Mouse (Mus musculus): ENCODE measurements around the gene Arhgap24. TPM values are rescaled to one million over a fixed set of nuclear protein-coding genes. Genes with fewer than 3 reads are reported as not detected.

Arhgap24 gene
- polyA plus RNA-seq, 1 experiment from 2014 or later, result 8.3 TPM

- peaks cover 27% of the 10 kb centered on the region for H3K4me1 ChIP-seq (replicated peaks)
- no peak overlapping the region for H3K27ac ChIP-seq (replicated peaks)
- H3K36me3 ChIP-seq, result no peaks in the 10 kb centered on the region
- no peak overlapping the region for H3K4me2 ChIP-seq
- H3K9me3 ChIP-seq, result no peaks in the 10 kb centered on the region
- H3K9ac ChIP-seq, result no peak overlapping the region
- H3K27me3 ChIP-seq, result no peaks in the 10 kb centered on the region
- 18% methylated on average over 4 of the region's 4 CpGs for WGBS
- H3K4me3 ChIP-seq, result no peak overlapping the region
- ATAC-seq (ENCODE audit: low read depth), result no peak
Observed at GRCm38 (mm10) chr5:102791273-102791672, 310.1 kb downstream of the Arhgap24 start.

GRCm38 (mm10) chr5:102793536-102793935 is 312.3 kb downstream of the Arhgap24 start:
- Histone ChIP-seq H3K27ac (replicated peaks) (no peak overlapping the region), H3K9me3 (no peaks in the 10 kb centered on the region), H3K36me3 (no peaks in the 10 kb centered on the region), H3K4me1 (replicated peaks) (peaks cover 27% of the 10 kb centered on the region), H3K27me3 (no peaks in the 10 kb centered on the region), H3K4me2 (no peak overlapping the region), H3K4me3 (no peak overlapping the region), H3K9ac (no peak overlapping the region)
- 87% methylated on average over 11 of the region's 11 CpGs for WGBS
- no peak for ATAC-seq (ENCODE audit: low read depth)

GRCm38 (mm10) chr5:102801469-102801868 is 320.3 kb downstream of the Arhgap24 start:
- H3K27me3 ChIP-seq, result no peaks in the 10 kb centered on the region
- no peaks in the 10 kb centered on the region for H3K36me3 ChIP-seq
- no peak overlapping the region for H3K9ac ChIP-seq
- no peak overlapping the region for H3K27ac ChIP-seq (replicated peaks)
- WGBS, result 83% methylated on average over 3 of the region's 3 CpGs
- H3K9me3 ChIP-seq, result no peaks in the 10 kb centered on the region
- peaks cover 6% of the 10 kb centered on the region; the same call in 1 of the 2 replicates for H3K4me1 ChIP-seq (replicated peaks)
- H3K4me3 ChIP-seq, result no peak overlapping the region
- no peak overlapping the region for H3K4me2 ChIP-seq
- ATAC-seq (ENCODE audit: low read depth), result no peak

GRCm38 (mm10) chr5:102802833-102803232 is 321.6 kb downstream of the Arhgap24 start:
- Histone ChIP-seq H3K9me3 (no peaks in the 10 kb centered on the region), H3K9ac (no peak overlapping the region), H3K4me2 (no peak overlapping the region), H3K4me1 (replicated peaks) (peaks cover 6% of the 10 kb centered on the region; the same call in 1 of the 2 replicates), H3K27ac (replicated peaks) (no peak overlapping the region), H3K4me3 (no peak overlapping the region), H3K36me3 (no peaks in the 10 kb centered on the region), H3K27me3 (no peaks in the 10 kb centered on the region)
- no peak for ATAC-seq (ENCODE audit: low read depth)
- 81% methylated on average over 6 of the region's 6 CpGs for WGBS

GRCm38 (mm10) chr5:102803675-102804074 is 322.5 kb downstream of the Arhgap24 start:
- no peaks in the 10 kb centered on the region for H3K27me3 ChIP-seq
- H3K4me3 ChIP-seq, result no peak overlapping the region
- no peak overlapping the region for H3K4me2 ChIP-seq
- 22% methylated on average over 4 of the region's 4 CpGs for WGBS
- no peak for ATAC-seq (ENCODE audit: low read depth)
- no peak overlapping the region for H3K9ac ChIP-seq
- H3K9me3 ChIP-seq, result no peaks in the 10 kb centered on the region
- no peaks in the 10 kb centered on the region for H3K36me3 ChIP-seq
- no peak overlapping the region for H3K27ac ChIP-seq (replicated peaks)
- H3K4me1 ChIP-seq (replicated peaks), result peaks cover 6% of the 10 kb centered on the region; the same call in 1 of the 2 replicates

GRCm38 (mm10) chr5:102807518-102807917 is 326.3 kb downstream of the Arhgap24 start:
- no peak overlapping the region for H3K4me2 ChIP-seq
- no peak overlapping the region for H3K4me3 ChIP-seq
- no peaks in the 10 kb centered on the region for H3K36me3 ChIP-seq
- H3K27ac ChIP-seq (replicated peaks), result no peak overlapping the region
- no peak overlapping the region for H3K9ac ChIP-seq
- H3K27me3 ChIP-seq, result no peaks in the 10 kb centered on the region
- H3K9me3 ChIP-seq, result no peaks in the 10 kb centered on the region
- no peak for ATAC-seq (ENCODE audit: low read depth)
- H3K4me1 ChIP-seq (replicated peaks), result peaks cover 6% of the 10 kb centered on the region; the same call in 1 of the 2 replicates

GRCm38 (mm10) chr5:102810366-102810957 is 329.3 kb downstream of the Arhgap24 start:
- WGBS, result 19% methylated on average over 7 of the region's 7 CpGs
- Histone ChIP-seq H3K4me2 (no peak overlapping the region), H3K4me3 (no peak overlapping the region), H3K4me1 (replicated peaks) (peaks cover 16% of the 10 kb centered on the region), H3K9me3 (no peaks in the 10 kb centered on the region), H3K27me3 (no peaks in the 10 kb centered on the region), H3K9ac (no peak overlapping the region), H3K27ac (replicated peaks) (no peak overlapping the region), H3K36me3 (no peaks in the 10 kb centered on the region)
- ATAC-seq (ENCODE audit: low read depth), result no peak

GRCm38 (mm10) chr5:102813271-102813670 is 332.1 kb downstream of the Arhgap24 start:
- Histone ChIP-seq H3K27me3 (no peaks in the 10 kb centered on the region), H3K9ac (no peak overlapping the region), H3K27ac (replicated peaks) (no peak overlapping the region), H3K4me2 (no peak overlapping the region), H3K4me3 (no peak overlapping the region), H3K9me3 (no peaks in the 10 kb centered on the region), H3K36me3 (no peaks in the 10 kb centered on the region), H3K4me1 (replicated peaks) (peaks cover 16% of the 10 kb centered on the region)
- peak; percentile 65; the same call in 1 of the 2 replicates for ATAC-seq (ENCODE audit: low read depth)
- WGBS, result 18% methylated on average over 3 of the region's 3 CpGs

GRCm38 (mm10) chr5:102817641-102818040 is 336.4 kb downstream of the Arhgap24 start:
- Histone ChIP-seq H3K36me3 (no peaks in the 10 kb centered on the region), H3K4me3 (no peak overlapping the region), H3K9ac (no peak overlapping the region), H3K27me3 (no peaks in the 10 kb centered on the region), H3K9me3 (no peaks in the 10 kb centered on the region), H3K4me2 (no peak overlapping the region), H3K27ac (replicated peaks) (no peak overlapping the region), H3K4me1 (replicated peaks) (peaks cover 16% of the 10 kb centered on the region)
- no peak for ATAC-seq (ENCODE audit: low read depth)
- WGBS, result 70% methylated on average over 7 of the region's 7 CpGs

- no peaks in the 10 kb centered on the region for H3K36me3 ChIP-seq
- H3K9me3 ChIP-seq, result no peaks in the 10 kb centered on the region
- H3K27ac ChIP-seq (replicated peaks), result no peak overlapping the region
- H3K4me3 ChIP-seq, result no peak overlapping the region
- ATAC-seq (ENCODE audit: low read depth), result no peak
- WGBS, result 85% methylated on average over 8 of the region's 8 CpGs
- no peaks in the 10 kb centered on the region for H3K27me3 ChIP-seq
- no peak overlapping the region for H3K4me2 ChIP-seq
- H3K9ac ChIP-seq, result no peak overlapping the region
- H3K4me1 ChIP-seq (replicated peaks), result peaks cover 19% of the 10 kb centered on the region
Observed at GRCm38 (mm10) chr5:102825538-102825937, 344.3 kb downstream of the Arhgap24 start.

- ATAC-seq (ENCODE audit: low read depth), result no peak
- WGBS, result 64% methylated on average over 4 of the region's 4 CpGs
- Histone ChIP-seq H3K27me3 (no peaks in the 10 kb centered on the region), H3K36me3 (no peaks in the 10 kb centered on the region), H3K27ac (replicated peaks) (0 out of 2 replicates have a peak overlapping the region, but pooled peaks have one; percentile 18), H3K4me2 (no peak overlapping the region), H3K9me3 (no peaks in the 10 kb centered on the region), H3K4me3 (no peak overlapping the region), H3K9ac (no peak overlapping the region), H3K4me1 (replicated peaks) (0 out of 2 replicates have a peak, but pooled peaks cover 3% of the 10 kb centered on the region)
Observed at GRCm38 (mm10) chr5:102839071-102839470, 357.9 kb downstream of the Arhgap24 start.

GRCm38 (mm10) chr5:102843934-102844709 is 362.9 kb downstream of the Arhgap24 start:
- no peak overlapping the region for H3K4me3 ChIP-seq
- ATAC-seq (ENCODE audit: low read depth), result no peak
- H3K36me3 ChIP-seq, result no peaks in the 10 kb centered on the region
- 22% methylated on average over 5 of the region's 5 CpGs for WGBS
- H3K4me2 ChIP-seq, result peak overlapping the region; percentile 69; the same call in 1 of the 2 replicates
- no peak overlapping the region for H3K27ac ChIP-seq (replicated peaks)
- no peaks in the 10 kb centered on the region for H3K9me3 ChIP-seq
- H3K9ac ChIP-seq, result no peak overlapping the region
- H3K27me3 ChIP-seq, result peaks cover 4% of the 10 kb centered on the region; the same call in 1 of the 2 replicates
- peaks cover 31% of the 10 kb centered on the region for H3K4me1 ChIP-seq (replicated peaks)

All from neural tube, embryonic 13.5 days (tissue).